Mouse (Mus musculus) embryo, embryonic 10.5 days (tissue): ENCODE data around the gene Lhx8.

Experiments used
- DNase-seq: peaks from one replicate; pipeline ENCODE4 v3.0.0-alpha.2; 2015; ENCODE audit warnings: low spot score

Gene Lhx8

GRCm38 (mm10) chr3:154330181-154331002 is at the start of gene Lhx8:
Gene Lhx8 (minus strand): TSS chr3:154330659.
- peak; percentile 78 for DNase-seq

GRCm38 (mm10) chr3:154373536-154373935 is 43.1 kb upstream of the Lhx8 start:
- no peak for DNase-seq

GRCm38 (mm10) chr3:154372688-154373087 is 42.2 kb upstream of the Lhx8 start:
- no peak for DNase-seq

- DNase-seq = no peak
These were observed 36.9 kb upstream of the Lhx8 start for GRCm38 (mm10) chr3:154367327-154367726.

GRCm38 (mm10) chr3:154364604-154365209 is 34.2 kb upstream of the Lhx8 start:
- peak; percentile 84 for DNase-seq

GRCm38 (mm10) chr3:154363507-154363906 is 33.0 kb upstream of the Lhx8 start:
- no peak for DNase-seq

GRCm38 (mm10) chr3:154359231-154359630 is 28.8 kb upstream of the Lhx8 start:
- no peak for DNase-seq

GRCm38 (mm10) chr3:154340294-154340914 is 9.9 kb upstream of the Lhx8 start:
- DNase-seq = peak; percentile 30

GRCm38 (mm10) chr3:154339649-154340260 is 9.3 kb upstream of the Lhx8 start:
- DNase-seq = no peak

GRCm38 (mm10) chr3:154334806-154335205 is 4.3 kb upstream of the Lhx8 start:
- no peak for DNase-seq

GRCm38 (mm10) chr3:154333401-154333999 is 3.0 kb upstream of the Lhx8 start:
- DNase-seq = peak; percentile 56

- peak; percentile 37 for DNase-seq
These were observed 2.5 kb upstream of the Lhx8 start for GRCm38 (mm10) chr3:154332941-154333340.

GRCm38 (mm10) chr3:154332213-154332530 is 1.7 kb upstream of the Lhx8 start:
- DNase-seq = peak; percentile 66

GRCm38 (mm10) chr3:154331506-154332212 is 1.2 kb upstream of the Lhx8 start:
- peak; percentile 59 for DNase-seq

- DNase-seq = no peak
These were observed 513 bp upstream of the Lhx8 start for GRCm38 (mm10) chr3:154331003-154331340.

- peak; percentile 62 for DNase-seq
These were observed 907 bp downstream of the Lhx8 start for GRCm38 (mm10) chr3:154329323-154330180.

- DNase-seq = peak; percentile 70
These were observed 1.6 kb downstream of the Lhx8 start for GRCm38 (mm10) chr3:154328721-154329322.

- DNase-seq = peak; percentile 45
These were observed 2.4 kb downstream of the Lhx8 start for GRCm38 (mm10) chr3:154327883-154328720.

GRCm38 (mm10) chr3:154327110-154327882 is 3.2 kb downstream of the Lhx8 start:
- DNase-seq = peak; percentile 60
